Mouse (Mus musculus): Measurements from ENCODE around the gene Cd3e.

GRCm38 (mm10) chr9:45042056-45042720, 32.8 kb upstream of the Cd3e start:
- no peak for TF ChIP-seq CTCF (conservative IDR thresholded peaks at IDR 0.05; ENCODE audit: low read length)
- no peak for TF ChIP-seq POU5F1 (IDR thresholded peaks at IDR 0.05; ENCODE audit: borderline replicate concordance, low read length)
- no peak for TF ChIP-seq NANOG (IDR thresholded peaks at IDR 0.05; ENCODE audit: borderline replicate concordance, low read length)
